Mouse (Mus musculus) heart, embryonic 16.5 days (tissue): ENCODE measurements around the gene Pced1b. TPM values are rescaled to one million over a fixed set of nuclear protein-coding genes. Genes with fewer than 3 reads are reported as not detected.

Experiments
- ATAC-seq: fragments of 200-750 bp; cut with Nextera tagmentation; replicated peaks from 2 replicates; pipeline ENCODE4 v1.8.0; 2017; ENCODE audit warnings: moderate number of reproducible peaks; ENCODE audit not compliant: insufficient read depth, low FRiP score; ENCODE audit errors: extremely low read depth
- H3K27ac ChIP-seq: fragments of 300-500 bp; sonication (generic); 2 replicates; pipeline ENCODE4 v1.5.1; 2014; ENCODE audit warnings: mild to moderate bottlenecking, low read length, control low read depth, moderate library complexity
- H3K27me3 ChIP-seq: fragments of 300-500 bp; sonication (generic); 2 replicates; pipeline ENCODE4 v1.6.1; 2014; ENCODE audit warnings: low read length, mixed read lengths; ENCODE audit not compliant: control insufficient read depth, insufficient read depth
- H3K36me3 ChIP-seq: fragments of 300-500 bp; sonication (generic); 2 replicates; pipeline ENCODE4 v1.6.1; 2014; ENCODE audit not compliant: control insufficient read depth, insufficient read depth
- H3K4me1 ChIP-seq: fragments of 300-500 bp; sonication (generic); 2 replicates; pipeline ENCODE4 v1.6.1; 2014; ENCODE audit warnings: low read length, mixed read lengths; ENCODE audit not compliant: control insufficient read depth, insufficient read depth
- H3K4me2 ChIP-seq: fragments of 300-500 bp; sonication (generic); 2 replicates; pipeline ENCODE4 v1.6.1; 2014; ENCODE audit warnings: low read depth, mild to moderate bottlenecking, control low read depth, low read length
- H3K4me3 ChIP-seq: fragments of 300-500 bp; sonication (generic); 2 replicates; pipeline ENCODE4 v1.5.1; 2014; ENCODE audit warnings: mild to moderate bottlenecking, control low read depth, low read length
- H3K9ac ChIP-seq: fragments of 300-500 bp; sonication (generic); 2 replicates; pipeline ENCODE4 v1.6.1; 2014; ENCODE audit warnings: low read length, control low read depth
- H3K9me3 ChIP-seq: fragments of 300-500 bp; sonication (generic); replicated peaks from 2 replicates; pipeline ENCODE4 v1.6.1; 2016; ENCODE audit warnings: low read length; ENCODE audit not compliant: control insufficient read depth
- WGBS: fragments of 180-500 bp; shearing (Covaris S2); extraction: QIAGEN DNeasy Blood & Tissue Kit; methylation state at CpG from one replicate; pipeline ENCODE4 v1.1.7; 2014; 5-methylcytosine and 5-hydroxymethylcytosine counted together
- polyA plus RNA-seq: library from polyadenylated mRNA; unstranded; fragments of >200 nt; fragmentation: Nextera tagmentation; extraction: Ambion mirVana; gene quantifications from 2 replicates; pipeline ENCODE4 v1.2.1, GENCODE M21; 2015

Pced1b gene
- polyA plus RNA-seq, 1 experiment from 2014 or later, result 2.7 TPM

DNA sequence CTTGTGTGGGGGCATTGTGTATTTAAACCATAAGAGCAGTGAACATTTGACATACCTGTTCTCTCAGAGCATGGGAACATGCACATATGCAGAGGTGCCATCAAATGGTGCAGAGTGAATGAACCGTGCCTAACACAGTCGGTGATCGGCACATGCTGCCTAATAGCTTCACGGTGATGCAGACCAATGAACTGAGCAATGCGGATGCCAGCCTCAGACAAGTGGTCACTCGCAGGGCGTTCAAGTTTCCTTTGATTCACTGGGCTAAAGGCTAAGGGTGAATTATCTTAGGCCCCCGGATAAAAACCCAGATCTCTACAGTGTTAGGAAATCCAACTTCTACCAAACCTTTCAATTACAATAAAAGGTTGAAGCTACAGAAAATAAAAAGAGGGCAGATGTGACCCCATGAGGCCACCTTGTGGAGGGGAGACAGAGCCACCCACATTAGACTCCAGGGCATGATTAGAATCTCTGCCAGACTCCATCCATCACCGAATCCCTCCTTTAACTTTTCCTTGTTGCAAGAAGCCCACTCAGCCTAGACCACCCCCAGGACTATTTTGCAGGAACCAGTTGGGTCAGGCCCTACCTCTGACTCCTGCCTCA, 31.5 kb downstream of the Pced1b start:
- Histone ChIP-seq H3K9me3 (no peaks in the 10 kb centered on the region), H3K27me3 (no peaks in the 10 kb centered on the region), H3K36me3 (no peaks in the 10 kb centered on the region), H3K4me3 (no peak overlapping the region), H3K9ac (no peak overlapping the region), H3K4me1 (peaks cover 3% of the 10 kb centered on the region; the same call in 1 of the 2 replicates), H3K27ac (no peak overlapping the region), H3K4me2 (no peak overlapping the region)
- 93% methylated on average over 9 of the region's 9 CpGs for WGBS
- no peak for ATAC-seq

DNA sequence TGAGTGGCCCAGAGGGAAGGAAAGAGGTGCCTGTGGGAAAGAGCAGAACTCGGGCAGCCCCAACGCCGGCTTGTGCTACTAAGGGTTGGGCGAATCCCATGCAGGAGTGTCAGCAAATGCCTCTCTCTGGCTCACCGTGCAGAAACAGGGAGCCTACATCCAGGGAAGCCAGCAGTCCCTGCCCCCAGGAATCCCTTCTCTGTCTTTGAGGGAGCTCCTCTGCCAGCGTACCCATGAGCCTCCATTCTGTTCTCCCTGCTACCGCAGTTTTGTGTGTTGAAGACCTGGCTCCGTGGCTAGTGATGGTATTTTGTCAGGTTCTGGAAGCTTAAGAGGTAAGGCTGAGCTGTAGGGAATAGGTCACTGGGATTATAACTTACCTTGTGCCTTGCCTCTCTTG, 33.2 kb downstream of the Pced1b start:
- Histone ChIP-seq H3K9ac (no peak overlapping the region), H3K27me3 (no peaks in the 10 kb centered on the region), H3K4me3 (no peak overlapping the region), H3K4me2 (no peak overlapping the region), H3K27ac (no peak overlapping the region), H3K9me3 (no peaks in the 10 kb centered on the region), H3K36me3 (no peaks in the 10 kb centered on the region), H3K4me1 (peaks cover 3% of the 10 kb centered on the region; the same call in 1 of the 2 replicates)
- ATAC-seq, result no peak
- 69% methylated on average over 8 of the region's 8 CpGs for WGBS

DNA sequence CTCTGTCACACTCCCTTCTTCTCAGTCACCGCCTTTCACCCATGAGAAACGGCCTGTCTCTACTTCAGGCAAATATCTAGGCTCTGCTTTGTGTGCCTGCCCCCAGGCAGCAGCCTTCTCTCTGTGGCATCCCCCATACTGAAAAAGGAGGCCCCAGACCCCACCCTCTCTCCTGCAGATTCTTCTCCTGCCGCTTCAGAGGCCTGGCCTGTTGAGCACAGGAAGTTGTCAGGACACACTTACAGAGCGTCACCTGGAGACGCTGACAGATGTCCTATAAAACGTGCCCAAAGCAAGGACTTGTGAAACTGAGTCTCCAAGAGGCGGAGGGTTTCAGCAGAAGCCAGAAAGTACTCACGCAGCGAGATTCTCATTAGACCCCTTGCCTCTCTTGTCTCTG, 33.9 kb downstream of the Pced1b start:
- no peak overlapping the region for H3K4me3 ChIP-seq
- H3K27ac ChIP-seq, result no peak overlapping the region
- no peaks in the 10 kb centered on the region for H3K27me3 ChIP-seq
- peaks cover 3% of the 10 kb centered on the region; the same call in 1 of the 2 replicates for H3K4me1 ChIP-seq
- ATAC-seq, result no peak
- no peak overlapping the region for H3K4me2 ChIP-seq
- no peaks in the 10 kb centered on the region for H3K36me3 ChIP-seq
- no peaks in the 10 kb centered on the region for H3K9me3 ChIP-seq
- 38% methylated on average over 9 of the region's 9 CpGs for WGBS
- H3K9ac ChIP-seq, result no peak overlapping the region

DNA sequence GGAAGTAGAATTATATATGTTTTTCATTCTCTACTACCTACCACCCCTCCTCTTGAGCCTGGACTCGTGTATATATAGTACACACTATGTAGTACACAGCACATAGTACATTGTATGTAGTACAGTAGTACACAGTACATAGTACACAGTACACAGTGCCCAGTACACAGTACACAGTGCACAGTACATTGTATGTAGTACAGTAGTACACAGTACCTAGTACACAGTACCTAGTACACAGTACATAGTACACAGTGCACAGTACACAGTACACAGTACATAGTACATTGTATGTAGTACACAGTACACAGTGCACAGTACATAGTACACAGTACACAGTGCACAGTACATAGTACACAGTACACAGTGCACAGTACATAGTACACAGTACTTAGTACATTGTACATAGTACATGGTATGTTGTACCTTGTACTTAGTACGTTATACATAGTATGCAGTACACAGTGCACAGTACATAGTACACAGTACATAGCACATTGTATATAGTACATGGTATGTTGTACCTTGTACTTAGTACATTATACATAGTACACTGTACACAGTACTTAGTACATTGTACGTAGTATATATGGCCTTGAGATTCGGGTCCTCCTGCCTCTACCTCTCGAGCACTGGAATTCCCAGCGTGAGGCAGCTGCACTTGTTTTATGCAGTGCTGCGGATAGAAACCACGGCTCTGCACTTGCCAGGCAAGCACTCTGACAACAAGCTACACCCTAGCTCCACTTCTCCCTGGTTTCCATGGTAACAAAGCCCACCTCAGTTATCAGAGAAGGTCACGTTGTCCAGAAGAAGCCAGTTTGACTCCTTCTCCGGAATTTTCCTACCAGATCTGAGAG, 35.0 kb downstream of the Pced1b start:
- ATAC-seq, result no peak
- 50% methylated on average over 10 of the region's 10 CpGs for WGBS

DNA sequence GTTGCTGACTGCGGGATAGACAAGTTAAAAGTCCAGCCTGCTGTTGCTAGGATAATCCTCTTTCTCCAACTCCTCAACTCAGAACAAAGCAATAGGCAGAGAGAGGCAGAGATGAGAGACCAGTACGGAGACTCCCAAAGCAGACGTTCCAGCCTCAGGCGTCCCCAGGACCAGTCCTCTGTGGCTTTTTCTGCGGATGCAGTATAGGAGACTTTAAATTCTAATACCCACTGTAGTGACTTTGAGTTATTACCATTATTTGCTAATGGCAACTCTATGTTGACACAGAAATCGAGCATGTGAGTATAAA, 35.6 kb downstream of the Pced1b start:
- no peaks in the 10 kb centered on the region for H3K27me3 ChIP-seq
- no peak overlapping the region for H3K4me2 ChIP-seq
- no peak for ATAC-seq
- no peaks in the 10 kb centered on the region for H3K9me3 ChIP-seq
- H3K9ac ChIP-seq, result no peak overlapping the region
- no peaks in the 10 kb centered on the region for H3K36me3 ChIP-seq
- H3K4me3 ChIP-seq, result no peak overlapping the region
- peaks cover 3% of the 10 kb centered on the region; the same call in 1 of the 2 replicates for H3K4me1 ChIP-seq
- 67% methylated on average over 6 of the region's 6 CpGs for WGBS
- no peak overlapping the region for H3K27ac ChIP-seq

More for the DNA sequence above, 35.0 kb downstream of the Pced1b start:
- no peak overlapping the region for H3K4me2 ChIP-seq
- H3K27me3 ChIP-seq, result no peaks in the 10 kb centered on the region
- no peaks in the 10 kb centered on the region for H3K9me3 ChIP-seq
- H3K9ac ChIP-seq, result no peak overlapping the region
- H3K27ac ChIP-seq, result no peak overlapping the region
- H3K4me1 ChIP-seq, result peaks cover 3% of the 10 kb centered on the region; the same call in 1 of the 2 replicates
- no peak overlapping the region for H3K4me3 ChIP-seq
- H3K36me3 ChIP-seq, result no peaks in the 10 kb centered on the region

DNA sequence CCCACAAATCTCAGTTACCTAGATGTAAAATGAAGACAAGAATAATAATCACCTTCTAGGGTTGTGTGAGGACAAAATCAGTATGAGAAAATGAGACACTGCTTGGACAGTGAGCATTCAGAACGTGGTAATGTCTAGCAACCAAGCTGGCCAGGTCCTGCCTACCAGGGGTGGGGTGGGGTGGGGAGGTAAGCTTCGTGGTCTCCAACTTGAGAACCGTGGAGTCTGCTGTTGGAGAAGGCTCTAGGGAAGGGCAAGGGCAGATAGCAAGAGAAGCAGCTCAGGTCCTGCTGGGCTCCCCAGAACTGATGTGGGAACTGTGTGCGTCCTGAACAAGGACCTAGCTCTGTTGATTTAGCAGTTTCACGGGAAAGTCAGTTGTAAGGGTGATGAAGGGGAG, 37.3 kb downstream of the Pced1b start:
- H3K9ac ChIP-seq, result no peak overlapping the region
- H3K27ac ChIP-seq, result no peak overlapping the region
- no peak overlapping the region for H3K4me2 ChIP-seq
- H3K4me1 ChIP-seq, result peaks cover 3% of the 10 kb centered on the region; the same call in 1 of the 2 replicates
- H3K4me3 ChIP-seq, result no peak overlapping the region
- H3K9me3 ChIP-seq, result no peaks in the 10 kb centered on the region
- no peaks in the 10 kb centered on the region for H3K36me3 ChIP-seq
- no peak for ATAC-seq
- WGBS, result 59% methylated on average over 5 of the region's 5 CpGs
- no peaks in the 10 kb centered on the region for H3K27me3 ChIP-seq

DNA sequence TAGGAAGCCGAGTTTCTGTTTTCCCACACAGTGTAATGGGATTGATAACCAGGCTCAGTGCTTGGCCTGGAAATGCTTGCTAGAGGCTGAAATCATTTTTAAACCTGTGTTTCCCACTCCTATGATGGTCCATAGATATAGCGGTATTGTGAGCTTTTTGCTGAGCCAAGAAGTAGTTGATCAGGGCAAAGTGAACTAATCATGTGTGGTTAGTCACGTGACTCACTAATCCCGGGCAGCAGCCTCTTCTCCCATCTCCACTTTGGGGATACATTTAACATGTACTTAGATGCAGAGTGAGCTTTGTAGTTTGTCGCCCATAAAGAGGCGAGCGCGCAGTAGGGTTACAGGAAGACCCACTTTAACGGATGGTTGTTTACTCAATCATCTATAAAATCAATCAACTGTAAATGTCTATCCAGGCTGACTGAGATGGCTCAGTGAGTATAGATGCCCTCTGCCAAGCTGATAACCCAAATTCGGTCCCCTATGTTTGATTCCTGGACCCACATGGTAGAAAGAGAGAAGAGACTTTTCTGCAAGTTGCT, 38.8 kb downstream of the Pced1b start:
- no peak for ATAC-seq
- Histone ChIP-seq H3K9ac (no peak overlapping the region), H3K9me3 (no peaks in the 10 kb centered on the region), H3K27ac (no peak overlapping the region), H3K4me1 (peaks cover 2% of the 10 kb centered on the region; the same call in 1 of the 2 replicates), H3K4me2 (no peak overlapping the region), H3K4me3 (no peak overlapping the region), H3K36me3 (no peaks in the 10 kb centered on the region), H3K27me3 (no peaks in the 10 kb centered on the region)
- WGBS, result 86% methylated on average over 10 of the region's 10 CpGs

DNA sequence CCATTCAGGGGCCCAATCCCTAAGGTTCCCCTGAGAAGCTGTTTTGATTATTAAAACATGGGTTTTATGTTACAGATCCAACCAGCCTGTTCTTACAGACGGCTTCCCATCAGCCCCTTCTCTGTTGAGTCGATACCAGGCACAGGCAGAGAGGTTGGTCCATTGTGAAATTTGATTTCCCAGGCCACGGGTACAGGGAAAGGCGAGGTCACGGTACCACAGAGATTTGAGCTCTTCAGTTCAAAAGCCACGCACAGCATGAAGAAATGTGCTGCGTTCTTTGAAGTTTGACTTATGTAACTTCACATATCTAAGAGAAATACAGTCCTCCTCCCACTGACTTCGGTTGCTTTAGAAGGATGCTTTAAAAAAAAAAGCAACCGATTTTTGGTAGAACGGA, 39.8 kb downstream of the Pced1b start:
- Histone ChIP-seq H3K36me3 (no peaks in the 10 kb centered on the region), H3K9ac (no peak overlapping the region), H3K9me3 (no peaks in the 10 kb centered on the region), H3K4me1 (no peaks in the 10 kb centered on the region), H3K4me2 (no peak overlapping the region), H3K27ac (no peak overlapping the region), H3K4me3 (no peak overlapping the region), H3K27me3 (no peaks in the 10 kb centered on the region)
- no peak for ATAC-seq
- WGBS, result 85% methylated on average over 10 of the region's 10 CpGs
